Mouse (Mus musculus): Measurements from ENCODE around the gene Zbtb4. TPM values are rescaled to one million over a fixed set of nuclear protein-coding genes. Genes with fewer than 3 reads are reported as not detected.

Zbtb4 gene
- polyA plus RNA-seq, 1 experiment from 2014 or later = 3.2 TPM

DNA sequence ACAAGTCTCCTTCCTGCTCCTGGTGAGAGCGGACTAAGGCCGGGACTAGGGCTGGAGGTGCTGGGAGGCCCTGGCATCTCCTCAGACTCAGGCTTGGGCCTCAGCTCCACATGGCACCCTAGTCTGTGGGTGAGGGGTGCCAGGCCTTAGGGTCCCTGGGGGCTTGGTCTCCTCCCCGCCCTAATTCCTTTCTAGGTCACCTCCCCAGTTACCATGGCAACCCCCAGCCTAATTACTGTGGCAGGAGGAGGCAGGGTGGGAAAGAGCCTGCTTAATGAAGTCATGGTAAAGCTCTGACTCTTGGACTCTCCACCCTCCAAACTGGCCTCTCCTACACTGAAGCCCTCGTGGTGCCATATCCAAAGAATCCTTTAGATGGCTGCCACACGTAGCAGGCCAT lies 63.1 kb downstream of the Zbtb4 start:
- H3K27ac ChIP-seq = 0 out of 2 replicates have a peak overlapping the region, but pooled peaks have one; percentile 12
- no peak for ATAC-seq (ENCODE audit: low FRiP score)
- H3K4me2 ChIP-seq = no peak overlapping the region
- no peaks in the 10 kb centered on the region for H3K27me3 ChIP-seq
- no peak overlapping the region for H3K4me3 ChIP-seq
- peak overlapping the region; percentile 43; the same call in 1 of the 2 replicates for H3K9ac ChIP-seq
- no peaks in the 10 kb centered on the region for H3K9me3 ChIP-seq
- peaks cover 87% of the 10 kb centered on the region for H3K36me3 ChIP-seq
- peaks cover 28% of the 10 kb centered on the region for H3K4me1 ChIP-seq (replicated peaks)
- 63% methylated on average over 5 of the region's 5 CpGs for WGBS

DNA sequence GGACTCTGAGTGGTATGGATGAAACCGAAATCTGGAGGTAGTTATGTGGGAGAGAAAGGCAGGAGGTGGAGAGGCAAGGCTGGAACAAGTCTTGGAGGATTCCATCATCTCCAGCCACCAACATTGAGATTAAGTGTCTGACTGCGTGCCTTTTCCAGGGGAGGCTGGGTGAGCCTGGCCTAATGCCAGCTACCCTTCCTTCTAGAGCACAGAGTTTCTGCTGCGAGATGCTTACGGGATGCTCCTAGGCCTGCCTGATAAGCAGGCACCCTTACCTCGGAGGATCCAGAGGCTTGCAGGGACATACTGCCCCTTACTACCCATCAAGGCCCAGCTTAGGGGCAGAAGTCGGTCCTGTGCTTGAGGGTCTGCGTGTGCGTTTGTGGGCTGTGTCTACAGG lies 67.8 kb downstream of the Zbtb4 start:
- H3K9ac ChIP-seq = peak overlapping the region; percentile 99
- H3K9me3 ChIP-seq = no peaks in the 10 kb centered on the region
- H3K27ac ChIP-seq = 0 out of 2 replicates have a peak overlapping the region, but pooled peaks have one; percentile 99
- H3K4me2 ChIP-seq = peak overlapping the region; percentile 99
- H3K36me3 ChIP-seq = peaks cover 42% of the 10 kb centered on the region
- H3K4me1 ChIP-seq (replicated peaks) = peaks cover 52% of the 10 kb centered on the region
- ATAC-seq (ENCODE audit: low FRiP score) = no peak
- peak overlapping the region; percentile 98 for H3K4me3 ChIP-seq
- 52% methylated on average over 8 of the region's 8 CpGs for WGBS
- H3K27me3 ChIP-seq = no peaks in the 10 kb centered on the region

Other genes starting within 250 kb of the Zbtb4 start
- gene Dnah2, start 216.8 kb upstream of the Zbtb4 start, polyA plus RNA-seq (2015; fragmentation: Nextera tagmentation; extraction: Ambion mirVana) = 2.1 and 2.7 TPM in 2 replicates
- 90.1 and 92.0 TPM in 2 replicates for gene Efnb3, start 205.7 kb upstream of the Zbtb4 start, polyA plus RNA-seq (2015; fragmentation: Nextera tagmentation; extraction: Ambion mirVana)
- gene Wrap53, start 185.7 kb upstream of the Zbtb4 start, polyA plus RNA-seq (2015; fragmentation: Nextera tagmentation; extraction: Ambion mirVana) = 23.0 and 24.2 TPM in 2 replicates
- 76.3 and 78.1 TPM in 2 replicates for gene Trp53, start 185.6 kb upstream of the Zbtb4 start, polyA plus RNA-seq (2015; fragmentation: Nextera tagmentation; extraction: Ambion mirVana)
- 27.6 and 29.7 TPM in 2 replicates for gene Atp1b2, start 160.0 kb upstream of the Zbtb4 start, polyA plus RNA-seq (2015; fragmentation: Nextera tagmentation; extraction: Ambion mirVana)
- not detected in 2 replicates for gene Shbg, start 148.0 kb upstream of the Zbtb4 start, polyA plus RNA-seq (2015; fragmentation: Nextera tagmentation; extraction: Ambion mirVana)
- 28.0 and 28.1 TPM in 2 replicates for gene Sat2, start 143.9 kb upstream of the Zbtb4 start, polyA plus RNA-seq (2015; fragmentation: Nextera tagmentation; extraction: Ambion mirVana)
- gene Fxr2, start 132.9 kb upstream of the Zbtb4 start, polyA plus RNA-seq (2015; fragmentation: Nextera tagmentation; extraction: Ambion mirVana) = 40.5 and 52.0 TPM in 2 replicates
- not detected in 2 replicates for gene Sox15, start 110.6 kb upstream of the Zbtb4 start, polyA plus RNA-seq (2015; fragmentation: Nextera tagmentation; extraction: Ambion mirVana)
- gene Mpdu1, start 103.3 kb upstream of the Zbtb4 start, polyA plus RNA-seq (2015; fragmentation: Nextera tagmentation; extraction: Ambion mirVana) = 95.0 and 104 TPM in 2 replicates
- gene Cd68, start 99.8 kb upstream of the Zbtb4 start, polyA plus RNA-seq (2015; fragmentation: Nextera tagmentation; extraction: Ambion mirVana) = 9.0 and 9.8 TPM in 2 replicates
- 528 and 537 TPM in 2 replicates for gene Eif4a1, start 93.5 kb upstream of the Zbtb4 start, polyA plus RNA-seq (2015; fragmentation: Nextera tagmentation; extraction: Ambion mirVana)
- gene Senp3, start 83.8 kb upstream of the Zbtb4 start, polyA plus RNA-seq (2015; fragmentation: Nextera tagmentation; extraction: Ambion mirVana) = 94.7 and 95.9 TPM in 2 replicates
- gene Tnfsf13, start 80.1 kb upstream of the Zbtb4 start, polyA plus RNA-seq (2015; fragmentation: Nextera tagmentation; extraction: Ambion mirVana) = 0.36 and 0.53 TPM in 2 replicates
- gene Tnfsf12, start 70.1 kb upstream of the Zbtb4 start, polyA plus RNA-seq (2015; fragmentation: Nextera tagmentation; extraction: Ambion mirVana) = 1.8 and 3.6 TPM in 2 replicates
- gene Tnfsfm13, start 69.8 kb upstream of the Zbtb4 start, polyA plus RNA-seq (2015; fragmentation: Nextera tagmentation; extraction: Ambion mirVana) = 0.98 and 1.2 TPM in 2 replicates
- 18.8 and 20.4 TPM in 2 replicates for gene Polr2a, start 7.3 kb upstream of the Zbtb4 start, polyA plus RNA-seq (2015; fragmentation: Nextera tagmentation; extraction: Ambion mirVana)
- gene Slc35g3, start 3.9 kb upstream of the Zbtb4 start, polyA plus RNA-seq (2015; fragmentation: Nextera tagmentation; extraction: Ambion mirVana) = 0.35 and 0.87 TPM in 2 replicates
- 1.5 and 2.6 TPM in 2 replicates for gene Chrnb1, start 30.0 kb downstream of the Zbtb4 start, polyA plus RNA-seq (2015; fragmentation: Nextera tagmentation; extraction: Ambion mirVana)
- 4.8 and 5.5 TPM in 2 replicates for gene Fgf11, start 35.9 kb downstream of the Zbtb4 start, polyA plus RNA-seq (2015; fragmentation: Nextera tagmentation; extraction: Ambion mirVana)
- 1.1 TPM in 2 replicates for gene Tmem102, start 39.7 kb downstream of the Zbtb4 start, polyA plus RNA-seq (2015; fragmentation: Nextera tagmentation; extraction: Ambion mirVana)
- not detected in 2 replicates for gene Gm39566, start 49.4 kb downstream of the Zbtb4 start, polyA plus RNA-seq (2015; fragmentation: Nextera tagmentation; extraction: Ambion mirVana)
- 0.10 TPM in 1 of 2 replicates, not detected in the other for gene Spem2, start 52.6 kb downstream of the Zbtb4 start, polyA plus RNA-seq (2015; fragmentation: Nextera tagmentation; extraction: Ambion mirVana)
- gene Spem1, start 56.3 kb downstream of the Zbtb4 start, polyA plus RNA-seq (2015; fragmentation: Nextera tagmentation; extraction: Ambion mirVana) = 0.70 and 0.81 TPM in 2 replicates
- 21.4 and 22.0 TPM in 2 replicates for gene Nlgn2, start 71.9 kb downstream of the Zbtb4 start, polyA plus RNA-seq (2015; fragmentation: Nextera tagmentation; extraction: Ambion mirVana)
- 368 and 374 TPM in 2 replicates for gene Tmem256, start 72.6 kb downstream of the Zbtb4 start, polyA plus RNA-seq (2015; fragmentation: Nextera tagmentation; extraction: Ambion mirVana)
- gene Plscr3, start 80.5 kb downstream of the Zbtb4 start, polyA plus RNA-seq (2015; fragmentation: Nextera tagmentation; extraction: Ambion mirVana) = 51.7 and 53.7 TPM in 2 replicates
- 0.13 and 0.23 TPM in 2 replicates for gene Tnk1, start 92.8 kb downstream of the Zbtb4 start, polyA plus RNA-seq (2015; fragmentation: Nextera tagmentation; extraction: Ambion mirVana)
- not detected in 2 replicates for gene Tmem95, start 112.1 kb downstream of the Zbtb4 start, polyA plus RNA-seq (2015; fragmentation: Nextera tagmentation; extraction: Ambion mirVana)
- 2.0 and 2.5 TPM in 2 replicates for gene Kctd11, start 115.5 kb downstream of the Zbtb4 start, polyA plus RNA-seq (2015; fragmentation: Nextera tagmentation; extraction: Ambion mirVana)
- 0.17 and 0.52 TPM in 2 replicates for gene Acap1, start 129.6 kb downstream of the Zbtb4 start, polyA plus RNA-seq (2015; fragmentation: Nextera tagmentation; extraction: Ambion mirVana)
- 10.3 and 11.7 TPM in 2 replicates for gene 2810408A11Rik, start 135.1 kb downstream of the Zbtb4 start, polyA plus RNA-seq (2015; fragmentation: Nextera tagmentation; extraction: Ambion mirVana)
- gene Neurl4, start 135.2 kb downstream of the Zbtb4 start, polyA plus RNA-seq (2015; fragmentation: Nextera tagmentation; extraction: Ambion mirVana) = 18.8 and 22.6 TPM in 2 replicates
- 72.4 and 77.3 TPM in 2 replicates for gene Gps2, start 148.0 kb downstream of the Zbtb4 start, polyA plus RNA-seq (2015; fragmentation: Nextera tagmentation; extraction: Ambion mirVana)
- 1,129 and 1,134 TPM in 2 replicates for gene Eif5a, start 156.0 kb downstream of the Zbtb4 start, polyA plus RNA-seq (2015; fragmentation: Nextera tagmentation; extraction: Ambion mirVana)
- 4.0 and 7.1 TPM in 2 replicates for gene Ybx2, start 169.9 kb downstream of the Zbtb4 start, polyA plus RNA-seq (2015; fragmentation: Nextera tagmentation; extraction: Ambion mirVana)
- 3.9 and 4.0 TPM in 2 replicates for gene Slc2a4, start 182.3 kb downstream of the Zbtb4 start, polyA plus RNA-seq (2015; fragmentation: Nextera tagmentation; extraction: Ambion mirVana)
- gene Cldn7, start 198.9 kb downstream of the Zbtb4 start, polyA plus RNA-seq (2015; fragmentation: Nextera tagmentation; extraction: Ambion mirVana) = 0.38 and 0.87 TPM in 2 replicates
- 22.4 and 22.7 TPM in 2 replicates for gene Ctdnep1, start 215.2 kb downstream of the Zbtb4 start, polyA plus RNA-seq (2015; fragmentation: Nextera tagmentation; extraction: Ambion mirVana)
- 149 and 154 TPM in 2 replicates for gene Elp5, start 216.6 kb downstream of the Zbtb4 start, polyA plus RNA-seq (2015; fragmentation: Nextera tagmentation; extraction: Ambion mirVana)
- 670 and 709 TPM in 2 replicates for gene Gabarap, start 225.2 kb downstream of the Zbtb4 start, polyA plus RNA-seq (2015; fragmentation: Nextera tagmentation; extraction: Ambion mirVana)
- gene Phf23, start 229.9 kb downstream of the Zbtb4 start, polyA plus RNA-seq (2015; fragmentation: Nextera tagmentation; extraction: Ambion mirVana) = 72.9 and 74.8 TPM in 2 replicates
- 26.8 and 28.6 TPM in 2 replicates for gene Dvl2, start 234.7 kb downstream of the Zbtb4 start, polyA plus RNA-seq (2015; fragmentation: Nextera tagmentation; extraction: Ambion mirVana)
- gene Acadvl, start 249.5 kb downstream of the Zbtb4 start, polyA plus RNA-seq (2015; fragmentation: Nextera tagmentation; extraction: Ambion mirVana) = 56.9 and 59.4 TPM in 2 replicates